Mouse (Mus musculus): ENCODE measurements around the gene Pbxip1. TPM values are rescaled to one million over a fixed set of nuclear protein-coding genes. Genes with fewer than 3 reads are reported as not detected.
A peak's percentile ranks its signal among the peaks of the same experiment; 100 is the strongest.

Gene Pbxip1
- polyA plus RNA-seq, 1 experiment = 78.1 TPM

DNA sequence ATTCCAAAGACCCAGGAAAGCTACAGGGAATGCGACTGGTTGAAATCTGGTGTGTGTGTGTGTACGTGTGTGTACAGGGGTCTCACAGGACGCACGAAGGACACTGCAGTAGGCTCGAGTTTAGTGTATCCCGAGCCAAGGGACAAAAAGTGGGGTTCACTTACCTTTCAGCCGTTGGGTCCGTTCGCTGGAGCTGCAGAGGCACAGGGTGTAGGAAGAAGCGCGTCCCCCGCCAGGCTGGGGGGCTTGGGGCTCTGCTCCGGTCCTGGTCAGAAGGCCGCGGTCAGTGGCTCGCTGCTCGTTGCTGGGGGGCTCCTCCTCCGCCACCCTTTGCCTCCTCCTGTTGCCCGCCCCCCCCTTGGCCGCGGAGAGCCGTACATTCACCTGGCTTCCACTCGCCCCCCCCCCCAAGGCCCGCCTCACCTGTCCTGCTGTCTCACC, 43.6 kb upstream of the Pbxip1 start:
- DNase-seq = peak; percentile 56
- peaks cover 29% of the 10 kb centered on the region for H3K4me1 ChIP-seq (ENCODE audit: control insufficient read depth, insufficient read depth, low read length)

GRCm38 (mm10) chr3:89393605-89394004, 42.9 kb upstream of the Pbxip1 start:
- Histone ChIP-seq H3K4me1 (ENCODE audit: control insufficient read depth, insufficient read depth, low read length) (peaks cover 23% of the 10 kb centered on the region), H3K4me3 (replicated peaks; ENCODE audit: extremely low read depth, low read depth, low read length) (peak overlapping the region; percentile 82)
- peak; percentile 98 for DNase-seq
- under 1% methylated on average over 15 of the region's 15 CpGs for WGBS
- TF ChIP-seq POLR2A (IDR thresholded peaks at IDR 0.05; ENCODE audit: borderline replicate concordance, extremely low read depth, low read depth, low read length) (peak; percentile 84; the same call in 1 of the 2 replicates), CTCF (IDR thresholded peaks at IDR 0.05; ENCODE audit: insufficient read depth, low read length) (no peak)

More for the DNA sequence above, 43.6 kb upstream of the Pbxip1 start:
- TF ChIP-seq CTCF (IDR thresholded peaks at IDR 0.05; ENCODE audit: insufficient read depth, low read length) = no peak
- TF ChIP-seq POLR2A (IDR thresholded peaks at IDR 0.05; ENCODE audit: borderline replicate concordance, extremely low read depth, low read depth, low read length) = no peak
- H3K4me3 ChIP-seq (replicated peaks; ENCODE audit: extremely low read depth, low read depth, low read length) = peak overlapping the region; percentile 85
- under 1% methylated on average over 23 of the region's 24 CpGs for WGBS

GRCm38 (mm10) chr3:89394006-89394893, 42.3 kb upstream of the Pbxip1 start, which contains the start of gene Zbtb7b:
Gene Zbtb7b, minus strand, starts transcription at chr3:89394776.
- H3K4me1 ChIP-seq (ENCODE audit: control insufficient read depth, insufficient read depth, low read length) = peaks cover 23% of the 10 kb centered on the region
- under 1% methylated on average over 42 of the region's 42 CpGs for WGBS
- peak; percentile 87 for DNase-seq
- H3K4me3 ChIP-seq (replicated peaks; ENCODE audit: extremely low read depth, low read depth, low read length) = peak within 1 kb of the TSS; percentile 82
- TF ChIP-seq POLR2A (IDR thresholded peaks at IDR 0.05; ENCODE audit: borderline replicate concordance, extremely low read depth, low read depth, low read length) (peak; percentile 50; the same call in 1 of the 2 replicates), CTCF (IDR thresholded peaks at IDR 0.05; ENCODE audit: insufficient read depth, low read length) (no peak)

DNA sequence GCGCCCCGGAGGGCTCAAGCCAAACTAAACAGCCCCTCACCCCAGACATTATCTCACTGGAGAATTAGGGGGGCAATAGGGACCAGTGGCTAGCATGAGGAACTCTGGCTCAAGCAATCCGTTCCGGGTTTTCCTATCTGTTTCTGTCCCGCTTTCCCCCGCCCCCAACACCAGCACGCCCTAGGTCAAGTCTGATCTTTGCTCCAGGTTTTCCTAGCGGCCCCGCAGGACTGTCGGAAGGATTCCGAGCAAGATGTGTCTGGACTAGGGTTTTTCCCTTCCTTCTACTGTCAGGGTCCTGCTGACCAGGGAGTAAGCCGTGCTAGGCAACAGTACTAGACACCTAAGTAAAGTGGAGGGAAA, 41.6 kb upstream of the Pbxip1 start:
- peak; percentile 84 for DNase-seq
- TF ChIP-seq CTCF (IDR thresholded peaks at IDR 0.05; ENCODE audit: insufficient read depth, low read length) (no peak), POLR2A (IDR thresholded peaks at IDR 0.05; ENCODE audit: borderline replicate concordance, extremely low read depth, low read depth, low read length) (peak; percentile 72; the same call in 1 of the 2 replicates)
- WGBS = under 1% methylated on average over 12 of the region's 12 CpGs
- H3K4me3 ChIP-seq (replicated peaks; ENCODE audit: extremely low read depth, low read depth, low read length) = peak overlapping the region; percentile 50
- peaks cover 21% of the 10 kb centered on the region for H3K4me1 ChIP-seq (ENCODE audit: control insufficient read depth, insufficient read depth, low read length)

GRCm38 (mm10) chr3:89395419-89395805, 41.1 kb upstream of the Pbxip1 start:
- no peak for TF ChIP-seq CTCF (IDR thresholded peaks at IDR 0.05; ENCODE audit: insufficient read depth, low read length)
- TF ChIP-seq POLR2A (IDR thresholded peaks at IDR 0.05; ENCODE audit: borderline replicate concordance, extremely low read depth, low read depth, low read length) = no peak
- Histone ChIP-seq H3K4me3 (replicated peaks; ENCODE audit: extremely low read depth, low read depth, low read length) (peak overlapping the region; percentile 61), H3K4me1 (ENCODE audit: control insufficient read depth, insufficient read depth, low read length) (peaks cover 18% of the 10 kb centered on the region)
- WGBS = 7% methylated on average over 10 of the region's 10 CpGs
- DNase-seq = peak; percentile 39

GRCm38 (mm10) chr3:89395806-89396653, 40.5 kb upstream of the Pbxip1 start:
- peak; percentile 67 for DNase-seq
- WGBS = 1% methylated on average over 42 of the region's 44 CpGs
- Histone ChIP-seq H3K4me3 (replicated peaks; ENCODE audit: extremely low read depth, low read depth, low read length) (peak overlapping the region; percentile 61), H3K4me1 (ENCODE audit: control insufficient read depth, insufficient read depth, low read length) (peaks cover 14% of the 10 kb centered on the region)
- TF ChIP-seq POLR2A (IDR thresholded peaks at IDR 0.05; ENCODE audit: borderline replicate concordance, extremely low read depth, low read depth, low read length) (peak; percentile 22; the same call in 1 of the 2 replicates), CTCF (IDR thresholded peaks at IDR 0.05; ENCODE audit: insufficient read depth, low read length) (peak; percentile 84)

- WGBS = under 1% methylated on average over 4 of the region's 4 CpGs
- TF ChIP-seq CTCF (IDR thresholded peaks at IDR 0.05; ENCODE audit: insufficient read depth, low read length) = no peak
- TF ChIP-seq POLR2A (IDR thresholded peaks at IDR 0.05; ENCODE audit: borderline replicate concordance, extremely low read depth, low read depth, low read length) = no peak
- Histone ChIP-seq H3K4me3 (replicated peaks; ENCODE audit: extremely low read depth, low read depth, low read length) (no peak overlapping the region), H3K4me1 (ENCODE audit: control insufficient read depth, insufficient read depth, low read length) (peaks cover 11% of the 10 kb centered on the region)
- no peak for DNase-seq
Observed at GRCm38 (mm10) chr3:89396654-89397005, 39.9 kb upstream of the Pbxip1 start.

DNA sequence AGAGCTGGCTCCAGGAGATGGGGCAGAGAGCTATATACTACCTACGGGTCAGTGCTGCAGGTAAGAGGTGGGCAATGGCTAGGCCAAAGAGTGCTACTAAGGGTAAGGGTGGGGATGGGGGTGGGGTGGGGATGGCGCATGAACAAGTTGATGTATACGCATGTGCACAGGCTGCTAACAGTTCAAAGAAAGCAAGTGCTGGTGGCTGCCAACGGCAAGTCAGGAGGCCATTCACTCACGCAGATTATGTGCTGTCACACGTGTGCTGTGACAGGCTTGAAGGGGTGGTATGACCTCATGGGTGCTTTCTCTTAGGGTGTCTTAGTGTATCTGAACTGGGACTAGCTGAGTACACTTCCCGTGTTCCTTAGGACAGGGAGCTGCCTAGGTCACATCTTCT, 35.2 kb upstream of the Pbxip1 start:
- WGBS = 87% methylated on average over 7 of the region's 7 CpGs
- no peak for TF ChIP-seq CTCF (IDR thresholded peaks at IDR 0.05; ENCODE audit: insufficient read depth, low read length)
- peaks cover 3% of the 10 kb centered on the region; the same call in 1 of the 2 replicates for H3K4me1 ChIP-seq (ENCODE audit: control insufficient read depth, insufficient read depth, low read length)
- H3K4me3 ChIP-seq (replicated peaks; ENCODE audit: extremely low read depth, low read depth, low read length) = no peak overlapping the region
- no peak for DNase-seq

DNA sequence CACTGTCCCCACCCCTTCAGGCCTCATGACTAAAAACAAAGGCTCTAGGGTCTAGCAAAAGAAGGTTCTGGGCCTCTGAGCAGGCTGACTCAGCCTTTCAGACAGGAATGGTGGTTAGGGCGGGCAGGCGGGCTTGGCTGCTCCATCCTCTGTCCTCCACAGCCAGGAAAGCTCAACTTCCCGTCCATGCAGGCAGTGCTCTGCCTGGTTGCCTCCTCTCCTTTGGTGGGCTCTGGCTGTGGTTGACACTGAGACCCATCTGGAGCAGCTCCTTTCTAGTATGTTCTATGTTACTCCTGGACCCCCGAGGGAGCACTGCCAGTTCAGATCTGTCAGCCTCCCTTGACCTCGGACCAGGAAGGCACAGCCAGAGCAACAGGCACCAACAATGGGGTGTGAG, 33.8 kb upstream of the Pbxip1 start, which contains the start of gene Lenep:
Gene Lenep, minus strand, starts transcription at position 101 of the 400 bp plus-strand sequence.
- Histone ChIP-seq H3K4me3 (replicated peaks; ENCODE audit: extremely low read depth, low read depth, low read length) (no peak within 1 kb of the TSS), H3K4me1 (ENCODE audit: control insufficient read depth, insufficient read depth, low read length) (no peaks in the 10 kb centered on the region)
- DNase-seq = no peak
- TF ChIP-seq POLR2A (IDR thresholded peaks at IDR 0.05; ENCODE audit: borderline replicate concordance, extremely low read depth, low read depth, low read length) (no peak), CTCF (IDR thresholded peaks at IDR 0.05; ENCODE audit: insufficient read depth, low read length) (no peak)
- 74% methylated on average over 5 of the region's 5 CpGs for WGBS
